Mouse (Mus musculus) kidney, embryonic 15.5 days (tissue): Measurements from ENCODE around the gene Ggt6. TPM values are rescaled to one million over a fixed set of nuclear protein-coding genes. Genes with fewer than 3 reads are reported as not detected.
"Not testable (repeated sequence)": the region's sequence is repeated elsewhere in the genome, so short reads cannot be mapped to it uniquely, and the experiment has no call there.

Experiments used
- ATAC-seq: fragments of 200-750 bp; cut with Nextera tagmentation; replicated peaks from 2 replicates; pipeline ENCODE4 v1.8.0; 2017; ENCODE audit warnings: moderate TSS enrichment; ENCODE audit not compliant: low FRiP score
- H3K27ac ChIP-seq: fragments of 300-500 bp; sonication (generic); 2 replicates; pipeline ENCODE4 v1.5.1; 2015; ENCODE audit warnings: mild to moderate bottlenecking, inconsistent platforms
- H3K27me3 ChIP-seq: fragments of 300-500 bp; sonication (generic); 2 replicates; pipeline ENCODE4 v1.6.1; 2015; ENCODE audit warnings: inconsistent platforms
- H3K36me3 ChIP-seq: fragments of 300-500 bp; sonication (generic); 2 replicates; pipeline ENCODE4 v1.6.1; 2015; ENCODE audit warnings: inconsistent platforms
- H3K4me1 ChIP-seq: fragments of 300-500 bp; sonication (generic); 2 replicates; pipeline ENCODE4 v1.6.1; 2015; ENCODE audit warnings: inconsistent platforms
- H3K4me2 ChIP-seq: fragments of 300-500 bp; sonication (generic); 2 replicates; pipeline ENCODE4 v1.6.1; 2015; ENCODE audit warnings: moderate library complexity, mild to moderate bottlenecking, inconsistent platforms
- H3K4me3 ChIP-seq: fragments of 300-500 bp; sonication (generic); replicated peaks from 2 replicates; pipeline ENCODE4 v1.5.1; 2015; ENCODE audit warnings: mild to moderate bottlenecking, inconsistent platforms
- H3K9ac ChIP-seq: fragments of 300-500 bp; sonication (generic); 2 replicates; pipeline ENCODE4 v1.6.1; 2015; ENCODE audit warnings: mild to moderate bottlenecking, inconsistent platforms
- H3K9me3 ChIP-seq: fragments of 300-500 bp; sonication (generic); replicated peaks from 2 replicates; pipeline ENCODE4 v1.6.1; 2016; ENCODE audit warnings: inconsistent platforms
- WGBS: fragments of 180-500 bp; shearing (Covaris S2); methylation state at CpG from one replicate; pipeline ENCODE4 v1.1.7; 2015; ENCODE audit warnings: mixed read lengths; 5-methylcytosine and 5-hydroxymethylcytosine counted together
- polyA plus RNA-seq: library from polyadenylated mRNA; unstranded; fragments of >200 nt; fragmentation: Nextera tagmentation; extraction: Ambion mirVana; gene quantifications from 2 replicates; pipeline ENCODE4 v1.2.1, GENCODE M21; 2015

Ggt6 gene
- polyA plus RNA-seq, 1 experiment from 2014 or later, result 0.87 TPM

DNA sequence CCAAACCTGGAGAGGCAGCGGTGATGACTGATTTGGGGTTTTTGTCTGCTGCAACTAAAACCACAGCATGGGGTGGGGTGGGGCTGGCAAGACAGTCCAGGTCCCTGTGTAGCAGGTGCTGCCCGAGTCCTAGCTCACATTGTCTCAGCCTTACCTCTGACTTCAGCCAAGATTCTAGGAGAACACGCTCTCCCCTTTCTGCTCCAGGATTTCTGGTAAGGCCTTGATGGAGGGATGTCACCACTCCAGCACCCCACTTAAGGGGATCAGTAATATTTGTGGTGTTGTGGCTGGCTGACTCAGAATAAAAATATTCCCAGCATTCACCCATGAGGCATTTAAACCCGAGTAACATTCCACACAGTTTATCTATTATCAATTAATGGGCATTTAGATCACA lies 11.6 kb upstream of the Ggt6 start:
- Histone ChIP-seq H3K4me3 (no peak overlapping the region), H3K4me2 (no peak overlapping the region), H3K27me3 (no peaks in the 10 kb centered on the region), H3K9me3 (no peaks in the 10 kb centered on the region), H3K36me3 (no peaks in the 10 kb centered on the region), H3K9ac (no peak overlapping the region), H3K4me1 (peaks cover 1% of the 10 kb centered on the region), H3K27ac (no peak overlapping the region)
- 88% methylated on average over 4 of the region's 4 CpGs for WGBS
- no peak for ATAC-seq

- no peaks in the 10 kb centered on the region for H3K36me3 ChIP-seq
- H3K27me3 ChIP-seq, result no peaks in the 10 kb centered on the region
- no peak overlapping the region for H3K9ac ChIP-seq
- H3K4me2 ChIP-seq, result no peak overlapping the region
- H3K9me3 ChIP-seq, result no peaks in the 10 kb centered on the region
- no peak overlapping the region for H3K27ac ChIP-seq
- 0 out of 2 replicates have a peak, but pooled peaks cover 2% of the 10 kb centered on the region for H3K4me1 ChIP-seq
- H3K4me3 ChIP-seq, result no peak overlapping the region
- no peak for ATAC-seq
Measured at GRCm38 (mm10) chr11:72425201-72425600, 10.1 kb upstream of the Ggt6 start.

- Histone ChIP-seq H3K27ac (no peak overlapping the region), H3K36me3 (no peaks in the 10 kb centered on the region), H3K4me2 (no peak overlapping the region), H3K4me1 (0 out of 2 replicates have a peak, but pooled peaks cover 2% of the 10 kb centered on the region), H3K9me3 (no peaks in the 10 kb centered on the region), H3K27me3 (no peaks in the 10 kb centered on the region), H3K9ac (no peak overlapping the region), H3K4me3 (no peak overlapping the region)
- no peak for ATAC-seq
Measured at GRCm38 (mm10) chr11:72426884-72427283, 8.4 kb upstream of the Ggt6 start.

- Histone ChIP-seq H3K4me2 (peak overlapping the region; percentile 41; the same call in 1 of the 2 replicates), H3K9ac (no peak overlapping the region), H3K4me3 (no peak overlapping the region), H3K36me3 (no peaks in the 10 kb centered on the region), H3K27me3 (no peaks in the 10 kb centered on the region), H3K27ac (no peak overlapping the region), H3K4me1 (0 out of 2 replicates have a peak, but pooled peaks cover 2% of the 10 kb centered on the region), H3K9me3 (no peaks in the 10 kb centered on the region)
- 3% methylated on average over 5 of the region's 5 CpGs for WGBS
- peak; percentile 66; the same call in 1 of the 2 replicates for ATAC-seq
Measured at GRCm38 (mm10) chr11:72428694-72429093, 6.6 kb upstream of the Ggt6 start.

GRCm38 (mm10) chr11:72429288-72429690 lies 6.0 kb upstream of the Ggt6 start:
- no peak overlapping the region for H3K4me3 ChIP-seq
- H3K9me3 ChIP-seq, result no peaks in the 10 kb centered on the region
- 0 out of 2 replicates have a peak, but pooled peaks cover 2% of the 10 kb centered on the region for H3K4me1 ChIP-seq
- H3K36me3 ChIP-seq, result no peaks in the 10 kb centered on the region
- H3K27ac ChIP-seq, result peak overlapping the region; percentile 51; the same call in 1 of the 2 replicates
- 43% methylated on average over 7 of the region's 7 CpGs for WGBS
- H3K4me2 ChIP-seq, result peak overlapping the region; percentile 41; the same call in 1 of the 2 replicates
- no peak overlapping the region for H3K9ac ChIP-seq
- peak; percentile 78 for ATAC-seq
- H3K27me3 ChIP-seq, result no peaks in the 10 kb centered on the region

DNA sequence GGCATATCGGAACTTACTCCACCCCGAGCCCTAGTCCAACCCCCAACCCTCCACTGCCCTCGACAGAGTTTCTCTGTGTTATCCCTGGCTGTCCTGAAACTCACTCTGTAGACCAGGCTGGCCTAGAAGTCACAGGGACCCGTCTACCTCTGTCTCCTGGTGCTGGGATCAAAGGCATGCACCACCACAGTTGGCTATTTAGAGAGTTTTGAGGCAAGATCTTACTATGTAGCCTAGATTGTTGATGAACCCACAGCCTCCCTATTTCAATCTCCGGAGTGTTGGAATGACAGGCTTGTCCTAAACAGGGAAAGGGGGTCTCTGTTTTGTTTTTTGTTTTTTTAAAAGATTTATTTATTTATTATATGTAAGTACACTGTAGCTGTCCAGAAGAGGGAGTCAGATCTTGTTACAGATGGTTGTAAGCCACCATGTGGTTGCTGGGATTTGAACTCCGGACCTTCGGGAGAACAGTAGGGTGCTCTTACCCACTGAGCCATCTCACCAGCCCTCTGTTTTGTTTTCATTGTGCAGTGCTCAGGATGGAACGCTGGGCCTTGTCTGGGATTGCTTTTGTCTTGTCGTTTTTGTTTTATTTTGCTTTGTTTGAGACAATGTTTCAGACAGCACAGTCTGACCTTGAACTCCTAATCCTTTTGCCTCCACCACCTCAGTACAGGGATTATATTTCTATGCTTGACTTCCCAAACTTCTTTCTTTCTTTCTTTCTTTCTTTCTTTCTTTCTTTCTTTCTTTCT lies 4.8 kb upstream of the Ggt6 start:
- not testable (repeated sequence) for H3K9me3 ChIP-seq, H3K4me2 ChIP-seq, H3K9ac ChIP-seq, H3K36me3 ChIP-seq, H3K27me3 ChIP-seq, H3K27ac ChIP-seq, H3K4me3 ChIP-seq, ATAC-seq
- 65% methylated on average over 9 of the region's 9 CpGs for WGBS
- peaks cover 11% of the 10 kb centered on the region for H3K4me1 ChIP-seq

GRCm38 (mm10) chr11:72435694-72436045 lies 344 bp downstream of the Ggt6 start:
- 4% methylated on average over 2 of the region's 2 CpGs for WGBS
- ATAC-seq, result peak; percentile 61
- H3K27ac ChIP-seq, result peak overlapping the region; percentile 56
- H3K36me3 ChIP-seq, result no peaks in the 10 kb centered on the region
- H3K9ac ChIP-seq, result no peak overlapping the region; the same call in 1 of the 2 replicates
- no peak overlapping the region for H3K4me2 ChIP-seq
- peaks cover 21% of the 10 kb centered on the region for H3K4me1 ChIP-seq
- no peaks in the 10 kb centered on the region for H3K27me3 ChIP-seq
- no peaks in the 10 kb centered on the region for H3K9me3 ChIP-seq
- H3K4me3 ChIP-seq, result no peak overlapping the region

DNA sequence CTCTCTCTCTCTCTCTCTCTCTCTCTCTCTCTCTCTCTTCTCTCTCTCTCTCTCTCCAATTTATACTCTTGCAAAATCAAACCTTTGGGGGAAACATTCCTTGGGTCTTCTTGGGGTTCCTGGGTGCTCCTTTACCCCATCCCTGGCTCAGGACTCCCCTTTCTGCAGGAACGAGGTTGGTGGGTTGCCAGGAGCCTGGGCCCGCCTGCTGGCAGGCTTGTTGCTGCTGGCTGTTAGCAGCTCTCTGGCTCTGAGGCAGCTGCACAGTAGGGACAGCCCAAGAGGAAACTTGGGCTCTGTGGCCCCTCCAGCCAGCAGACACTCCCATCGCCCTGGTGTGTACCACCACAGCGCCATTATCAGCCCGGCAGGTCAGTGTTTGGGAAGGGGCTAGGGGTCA lies 945 bp downstream of the Ggt6 start:
- no peak overlapping the region; the same call in 1 of the 2 replicates for H3K9ac ChIP-seq
- no peaks in the 10 kb centered on the region for H3K36me3 ChIP-seq
- 61% methylated on average over 5 of the region's 5 CpGs for WGBS
- no peaks in the 10 kb centered on the region for H3K9me3 ChIP-seq
- no peak overlapping the region for H3K4me3 ChIP-seq
- H3K27ac ChIP-seq, result no peak overlapping the region
- no peaks in the 10 kb centered on the region for H3K27me3 ChIP-seq
- H3K4me2 ChIP-seq, result no peak overlapping the region
- no peak for ATAC-seq
- peaks cover 21% of the 10 kb centered on the region for H3K4me1 ChIP-seq

DNA sequence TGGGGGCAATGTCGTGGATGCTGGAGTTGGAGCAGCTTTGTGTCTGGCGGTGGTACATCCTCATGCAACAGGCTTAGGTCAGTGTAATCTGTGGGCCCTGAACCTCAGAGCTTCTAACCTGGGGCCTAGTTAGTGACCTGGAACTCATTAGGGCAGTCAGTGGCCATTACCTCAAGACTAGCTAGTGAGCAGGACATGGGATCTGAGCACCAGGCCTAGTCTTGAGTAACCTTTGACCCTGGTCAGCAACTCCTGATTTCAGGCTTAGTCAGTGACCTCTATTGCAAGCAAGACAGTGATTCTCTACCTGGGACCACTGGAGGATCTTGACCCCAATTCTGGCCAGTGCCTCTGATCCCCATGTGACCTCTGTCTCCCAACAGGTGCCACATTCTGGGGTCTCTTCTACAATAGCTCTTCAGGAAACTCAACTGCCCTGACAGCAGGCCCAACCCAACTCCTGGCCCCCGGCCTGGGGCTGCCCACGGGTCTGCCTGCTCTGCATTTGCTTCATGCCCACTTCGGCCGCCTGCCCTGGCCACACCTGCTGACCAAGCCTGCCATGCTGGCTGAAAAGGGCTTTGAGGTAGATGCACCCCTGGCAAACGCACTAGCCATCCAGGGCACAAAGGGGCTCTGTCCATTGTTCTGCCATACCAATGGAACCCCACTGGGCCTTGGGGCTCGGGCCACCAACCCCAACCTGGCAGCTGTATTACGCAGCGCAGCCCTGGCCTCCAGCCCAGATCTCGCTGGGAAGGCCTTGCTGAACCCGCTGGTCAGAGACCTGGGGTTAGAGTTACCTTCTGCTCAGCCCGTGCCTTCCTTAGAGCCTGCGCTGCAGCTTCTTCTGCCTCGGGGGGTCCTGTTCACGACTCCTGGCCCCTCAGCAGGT lies 1.7 kb downstream of the Ggt6 start:
- no peaks in the 10 kb centered on the region for H3K36me3 ChIP-seq
- H3K9me3 ChIP-seq, result no peaks in the 10 kb centered on the region
- no peak for ATAC-seq
- WGBS, result 88% methylated on average over 16 of the region's 16 CpGs
- H3K4me2 ChIP-seq, result no peak overlapping the region
- peaks cover 22% of the 10 kb centered on the region for H3K4me1 ChIP-seq
- no peaks in the 10 kb centered on the region for H3K27me3 ChIP-seq
- no peak overlapping the region for H3K9ac ChIP-seq
- H3K27ac ChIP-seq, result no peak overlapping the region
- H3K4me3 ChIP-seq, result no peak overlapping the region

GRCm38 (mm10) chr11:72438411-72438810 lies 3.1 kb downstream of the Ggt6 start:
- Histone ChIP-seq H3K4me3 (no peak overlapping the region), H3K9ac (no peak overlapping the region), H3K4me1 (peaks cover 34% of the 10 kb centered on the region), H3K27ac (no peak overlapping the region), H3K9me3 (no peaks in the 10 kb centered on the region), H3K27me3 (no peaks in the 10 kb centered on the region), H3K4me2 (no peak overlapping the region), H3K36me3 (peaks cover 13% of the 10 kb centered on the region)
- no peak for ATAC-seq
- 63% methylated on average over 4 of the region's 4 CpGs for WGBS

DNA sequence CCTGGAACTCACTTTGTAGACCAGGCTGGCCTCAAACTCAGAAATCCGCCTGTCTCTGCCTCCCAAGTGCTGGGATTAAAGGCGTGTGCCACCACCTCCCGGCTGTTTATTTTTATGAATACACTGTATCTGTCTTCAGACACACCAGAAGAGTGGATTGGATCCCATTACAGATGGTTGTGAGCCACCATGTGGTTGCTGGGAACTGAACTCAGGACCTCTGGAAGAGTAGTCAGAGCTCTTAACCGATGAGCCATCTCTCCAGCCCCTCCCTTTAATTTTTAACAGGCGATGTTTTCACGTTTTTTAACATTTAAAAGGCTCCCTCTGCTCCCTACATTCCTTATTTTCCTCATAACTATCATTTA lies 5.3 kb downstream of the Ggt6 start:
- peak overlapping the region; percentile 71 for H3K4me3 ChIP-seq
- H3K4me2 ChIP-seq, result peak overlapping the region; percentile 76
- H3K9ac ChIP-seq, result peak overlapping the region; percentile 76
- H3K4me1 ChIP-seq, result peaks cover 24% of the 10 kb centered on the region
- ATAC-seq, result 0 out of 2 replicates have a peak, but pooled peaks have one; percentile 1
- WGBS, result 46% methylated on average over 6 of the region's 6 CpGs
- peak overlapping the region; percentile 94 for H3K27ac ChIP-seq
- not testable (repeated sequence) for H3K27me3 ChIP-seq, H3K9me3 ChIP-seq
- peaks cover 35% of the 10 kb centered on the region for H3K36me3 ChIP-seq

- H3K27me3 ChIP-seq, result no peaks in the 10 kb centered on the region
- H3K27ac ChIP-seq, result peak within 1 kb of the TSS; percentile 94
- peaks cover 19% of the 10 kb centered on the region for H3K4me1 ChIP-seq
- H3K4me3 ChIP-seq, result peak within 1 kb of the TSS; percentile 71
- H3K9me3 ChIP-seq, result no peaks in the 10 kb centered on the region
- ATAC-seq, result peak; percentile 91
- H3K9ac ChIP-seq, result peak within 1 kb of the TSS; percentile 76
- peaks cover 40% of the 10 kb centered on the region for H3K36me3 ChIP-seq
- WGBS, result 0% methylated on average over 46 of the region's 46 CpGs
- H3K4me2 ChIP-seq, result peak within 1 kb of the TSS; percentile 76
Measured at GRCm38 (mm10) chr11:72440965-72441664, 5.8 kb downstream of the Ggt6 start, which contains the start of gene Mybbp1a. Gene Mybbp1a, plus strand, starts transcription at chr11:72441355.
